Mouse (Mus musculus): ENCODE results near the gene Itgav.

Itgav gene

GRCm38 (mm10) chr2:83723921-83724826 lies at the start of gene Itgav:
Itgav (plus strand) TSS chr2:83724397.
- peak; percentile 55 for DNase-seq (ENCODE audit: low spot score)

GRCm38 (mm10) chr2:83674421-83674820 lies 49.8 kb upstream of the Itgav start:
- DNase-seq (ENCODE audit: low spot score), result no peak

GRCm38 (mm10) chr2:83674896-83675295 lies 49.3 kb upstream of the Itgav start:
- no peak for DNase-seq (ENCODE audit: low spot score)

GRCm38 (mm10) chr2:83675681-83676080 lies 48.5 kb upstream of the Itgav start:
- no peak for DNase-seq (ENCODE audit: low spot score)

- DNase-seq (ENCODE audit: low spot score), result no peak
Observed at GRCm38 (mm10) chr2:83676226-83676870, 47.8 kb upstream of the Itgav start.

GRCm38 (mm10) chr2:83681332-83681731 lies 42.9 kb upstream of the Itgav start:
- DNase-seq (ENCODE audit: low spot score), result no peak

GRCm38 (mm10) chr2:83681785-83682184 lies 42.4 kb upstream of the Itgav start:
- no peak for DNase-seq (ENCODE audit: low spot score)

- DNase-seq (ENCODE audit: low spot score), result no peak
Observed at GRCm38 (mm10) chr2:83682282-83682681, 41.9 kb upstream of the Itgav start.

GRCm38 (mm10) chr2:83683731-83684519 lies 40.3 kb upstream of the Itgav start:
- no peak for DNase-seq (ENCODE audit: low spot score)

- DNase-seq (ENCODE audit: low spot score), result no peak
Observed at GRCm38 (mm10) chr2:83684691-83685090, 39.5 kb upstream of the Itgav start.

GRCm38 (mm10) chr2:83690372-83690771 lies 33.8 kb upstream of the Itgav start:
- DNase-seq (ENCODE audit: low spot score), result no peak

- no peak for DNase-seq (ENCODE audit: low spot score)
Observed at GRCm38 (mm10) chr2:83692651-83693545, 31.3 kb upstream of the Itgav start.

- no peak for DNase-seq (ENCODE audit: low spot score)
Observed at GRCm38 (mm10) chr2:83694061-83694460, 30.1 kb upstream of the Itgav start.

- DNase-seq (ENCODE audit: low spot score), result no peak
Observed at GRCm38 (mm10) chr2:83695345-83696247, 28.6 kb upstream of the Itgav start.

GRCm38 (mm10) chr2:83698484-83698883 lies 25.7 kb upstream of the Itgav start:
- no peak for DNase-seq (ENCODE audit: low spot score)

- DNase-seq (ENCODE audit: low spot score), result no peak
Observed at GRCm38 (mm10) chr2:83699324-83699723, 24.9 kb upstream of the Itgav start.

- DNase-seq (ENCODE audit: low spot score), result no peak
Observed at GRCm38 (mm10) chr2:83700667-83701066, 23.5 kb upstream of the Itgav start.

- DNase-seq (ENCODE audit: low spot score), result no peak
Observed at GRCm38 (mm10) chr2:83702411-83702810, 21.8 kb upstream of the Itgav start.

- no peak for DNase-seq (ENCODE audit: low spot score)
Observed at GRCm38 (mm10) chr2:83705580-83706158, 18.5 kb upstream of the Itgav start.

GRCm38 (mm10) chr2:83709896-83710524 lies 14.2 kb upstream of the Itgav start:
- DNase-seq (ENCODE audit: low spot score), result no peak
